Mouse (Mus musculus): ENCODE measurements around the gene Cox6b2.

Gene Cox6b2

GRCm38 (mm10) chr7:4752821-4753570 lies at the start of gene Cox6b2:
Gene Cox6b2, minus strand, starts transcription at chr7:4753094.
- DNase-seq = peak; percentile 90 to 94

- no peak for DNase-seq
These were observed 49.4 kb upstream of the Cox6b2 start for GRCm38 (mm10) chr7:4802247-4802646.

GRCm38 (mm10) chr7:4795767-4796433 lies 43.0 kb upstream of the Cox6b2 start:
- DNase-seq = peak in 1 of 2 experiments; percentile 31

- no peak for DNase-seq
These were observed 41.8 kb upstream of the Cox6b2 start for GRCm38 (mm10) chr7:4794631-4795168.

GRCm38 (mm10) chr7:4793674-4794073 lies 40.8 kb upstream of the Cox6b2 start:
- no peak for DNase-seq

- peak in 1 of 2 experiments; percentile 27 for DNase-seq
These were observed 40.4 kb upstream of the Cox6b2 start for GRCm38 (mm10) chr7:4793248-4793647.

- peak; percentile 97 for DNase-seq
These were observed 39.7 kb upstream of the Cox6b2 start, which contains the start of gene Rpl28 for GRCm38 (mm10) chr7:4792278-4793212. Gene Rpl28, plus strand, starts transcription at chr7:4792874.

GRCm38 (mm10) chr7:4789436-4789935 lies 36.6 kb upstream of the Cox6b2 start, which contains the start of gene Tmem238:
Gene Tmem238, minus strand, starts transcription at chr7:4789656.
- peak; percentile 79 to 84 for DNase-seq

- peak; percentile 75 to 79 for DNase-seq
These were observed 35.9 kb upstream of the Cox6b2 start for GRCm38 (mm10) chr7:4788499-4789435.

GRCm38 (mm10) chr7:4783667-4784268 lies 30.9 kb upstream of the Cox6b2 start:
- no peak for DNase-seq

- no peak for DNase-seq
These were observed 29.9 kb upstream of the Cox6b2 start, which contains the start of the genes Il11 and Tmem190 for GRCm38 (mm10) chr7:4782759-4783158. Gene Il11, minus strand, starts transcription at chr7:4782859. Gene Tmem190, plus strand, starts transcription at chr7:4782937.

- DNase-seq = no peak
These were observed 29.2 kb upstream of the Cox6b2 start for GRCm38 (mm10) chr7:4782130-4782529.

- DNase-seq = no peak
These were observed 27.0 kb upstream of the Cox6b2 start for GRCm38 (mm10) chr7:4779921-4780320.

GRCm38 (mm10) chr7:4777851-4778637 lies 25.1 kb upstream of the Cox6b2 start:
- DNase-seq = no peak

- peak; percentile 69 to 75 for DNase-seq
These were observed 24.3 kb upstream of the Cox6b2 start for GRCm38 (mm10) chr7:4776861-4777830.

GRCm38 (mm10) chr7:4776131-4776530 lies 23.2 kb upstream of the Cox6b2 start:
- DNase-seq = no peak

- no peak for DNase-seq
These were observed 18.3 kb upstream of the Cox6b2 start, which contains the start of gene Fam71e2 for GRCm38 (mm10) chr7:4771202-4771601. Gene Fam71e2, minus strand, starts transcription at chr7:4771302.

- DNase-seq = no peak
These were observed 12.2 kb upstream of the Cox6b2 start for GRCm38 (mm10) chr7:4764946-4765710.
